Mouse (Mus musculus) left cerebral cortex, adult 8-10 months (tissue): ENCODE measurements around the gene Gatad2b. TPM values are rescaled to one million over a fixed set of nuclear protein-coding genes. Genes with fewer than 3 reads are reported as not detected.
"Not testable (repeated sequence)": the region's sequence is repeated elsewhere in the genome, so short reads cannot be mapped to it uniquely, and the experiment has no call there.

ENCODE experiments used
- DNase-seq, 2 experiments: peaks; one replicate each; pipeline ENCODE4 v3.0.0; 2022; ENCODE audit warnings: low spot score in 2 of 2
- total RNA-seq, 4 experiments: library from RNA; stranded (reverse); gene quantifications; 2 replicates each; pipeline ENCODE4 v1.2.4; 2022

The Gatad2b gene
- total RNA-seq, 4 experiments from 2014 or later = 90.4 to 99.8 (median 96.4) TPM

- DNase-seq = no peak
Measured at GRCm38 (mm10) chr3:90265932-90266741, 26.8 kb upstream of the Gatad2b start.

- no peak for DNase-seq
Measured at GRCm38 (mm10) chr3:90266901-90267775, 25.8 kb upstream of the Gatad2b start.

- DNase-seq = no peak
Measured at GRCm38 (mm10) chr3:90268190-90268589, 24.8 kb upstream of the Gatad2b start.

GRCm38 (mm10) chr3:90268971-90269370 is 24.0 kb upstream of the Gatad2b start:
- DNase-seq = no peak

GRCm38 (mm10) chr3:90270784-90271183 is 22.2 kb upstream of the Gatad2b start:
- DNase-seq = no peak

GRCm38 (mm10) chr3:90272170-90272569 is 20.8 kb upstream of the Gatad2b start:
- DNase-seq = no peak

- no peak for DNase-seq
Measured at GRCm38 (mm10) chr3:90273855-90274254, 19.1 kb upstream of the Gatad2b start.

GRCm38 (mm10) chr3:90275286-90275685 is 17.7 kb upstream of the Gatad2b start:
- DNase-seq = no peak

- no peak for DNase-seq
Measured at GRCm38 (mm10) chr3:90276858-90277257, 16.1 kb upstream of the Gatad2b start.

- no peak for DNase-seq
Measured at GRCm38 (mm10) chr3:90277793-90278192, 15.2 kb upstream of the Gatad2b start.

GRCm38 (mm10) chr3:90278211-90278610 is 14.8 kb upstream of the Gatad2b start:
- DNase-seq = no peak

GRCm38 (mm10) chr3:90279216-90279615 is 13.8 kb upstream of the Gatad2b start:
- DNase-seq = no peak

GRCm38 (mm10) chr3:90279743-90280142 is 13.2 kb upstream of the Gatad2b start:
- DNase-seq = no peak

GRCm38 (mm10) chr3:90280708-90281107 is 12.3 kb upstream of the Gatad2b start:
- no peak for DNase-seq

GRCm38 (mm10) chr3:90284150-90284549 is 8.8 kb upstream of the Gatad2b start:
- no peak for DNase-seq

- not testable (repeated sequence) for DNase-seq
Measured at GRCm38 (mm10) chr3:90289403-90289802, 3.6 kb upstream of the Gatad2b start.

GRCm38 (mm10) chr3:90290602-90291001 is 2.4 kb upstream of the Gatad2b start:
- no peak for DNase-seq

GRCm38 (mm10) chr3:90291982-90292344 is 1.0 kb upstream of the Gatad2b start:
- DNase-seq = no peak

- DNase-seq = peak in 1 of 2 experiments; percentile 23
Measured at GRCm38 (mm10) chr3:90293352-90294063, 530 bp downstream of the Gatad2b start.

GRCm38 (mm10) chr3:90294064-90294440 is 1.1 kb downstream of the Gatad2b start:
- DNase-seq = no peak

GRCm38 (mm10) chr3:90294651-90295050 is 1.7 kb downstream of the Gatad2b start:
- no peak for DNase-seq

GRCm38 (mm10) chr3:90305801-90306200 is 12.8 kb downstream of the Gatad2b start:
- no peak for DNase-seq
